Mouse (Mus musculus): ENCODE measurements around the gene Msl2. TPM values are rescaled to one million over a fixed set of nuclear protein-coding genes. Genes with fewer than 3 reads are reported as not detected.

Msl2 gene
- 4.7 and 4.9 TPM in 2 replicates for polyA plus RNA-seq (2014; fragmentation: Nextera tagmentation; extraction: Ambion mirVana)

- 2% methylated on average over 38 of the region's 43 CpGs for WGBS
- DNase-seq (ENCODE audit: low spot score) (no peak), ATAC-seq (replicated peaks; ENCODE audit: low FRiP score) (peak; percentile 44; the same call in 1 of the 2 replicates)
- no peaks in the 10 kb centered on the region for H3K27me3 ChIP-seq (replicated peaks; ENCODE audit: control insufficient read depth, insufficient read depth, low read length)
- peak within 1 kb of the TSS; percentile 98 for H3K4me3 ChIP-seq (ENCODE audit: low read depth, low read length)
- peak within 1 kb of the TSS; percentile 99 for H3K27ac ChIP-seq (ENCODE audit: low read depth, low read length)
- no peaks in the 10 kb centered on the region for H3K36me3 ChIP-seq (ENCODE audit: control insufficient read depth, insufficient read depth, low read length)
- H3K9me3 ChIP-seq (ENCODE audit: control insufficient read depth, low read length) = no peaks in the 10 kb centered on the region
- H3K4me2 ChIP-seq = peak within 1 kb of the TSS; percentile 97
- peaks cover 11% of the 10 kb centered on the region for H3K4me1 ChIP-seq (replicated peaks; ENCODE audit: control insufficient read depth, insufficient read depth, low read length)
- peak within 1 kb of the TSS; percentile 99 for H3K9ac ChIP-seq (ENCODE audit: low read depth, low read length)
Observed at GRCm38 (mm10) chr9:101073987-101074331, at the start of gene Msl2. TSS of gene Msl2 (plus strand) at chr9:101074101.

GRCm38 (mm10) chr9:101033761-101034447, 40.0 kb upstream of the Msl2 start:
- H3K4me1 ChIP-seq (replicated peaks; ENCODE audit: control insufficient read depth, insufficient read depth, low read length) = peaks cover 8% of the 10 kb centered on the region
- 8% methylated on average over 14 of the region's 14 CpGs for WGBS

GRCm38 (mm10) chr9:101034448-101035098, 39.3 kb upstream of the Msl2 start, which contains the start of gene Pccb:
TSS of gene Pccb (minus strand) at chr9:101034898.
- WGBS = under 1% methylated on average over 61 of the region's 61 CpGs

More at GRCm38 (mm10) chr9:101033761-101034447, 40.0 kb upstream of the Msl2 start:
- H3K27ac ChIP-seq (ENCODE audit: low read depth, low read length) = peak overlapping the region; percentile 82; the same call in 1 of the 2 replicates
- H3K27me3 ChIP-seq (replicated peaks; ENCODE audit: control insufficient read depth, insufficient read depth, low read length) = no peaks in the 10 kb centered on the region
- H3K4me3 ChIP-seq (ENCODE audit: low read depth, low read length) = peak overlapping the region; percentile 57
- peak overlapping the region; percentile 71 for H3K9ac ChIP-seq (ENCODE audit: low read depth, low read length)
- peak overlapping the region; percentile 77 for H3K4me2 ChIP-seq
- DNase-seq (ENCODE audit: low spot score) (no peak), ATAC-seq (replicated peaks; ENCODE audit: low FRiP score) (no peak)
- no peaks in the 10 kb centered on the region for H3K9me3 ChIP-seq (ENCODE audit: control insufficient read depth, low read length)
- no peaks in the 10 kb centered on the region for H3K36me3 ChIP-seq (ENCODE audit: control insufficient read depth, insufficient read depth, low read length)

GRCm38 (mm10) chr9:101035836-101036596, 37.9 kb upstream of the Msl2 start:
- no peaks in the 10 kb centered on the region for H3K36me3 ChIP-seq (ENCODE audit: control insufficient read depth, insufficient read depth, low read length)
- no peak overlapping the region for H3K4me3 ChIP-seq (ENCODE audit: low read depth, low read length)
- H3K4me2 ChIP-seq = no peak overlapping the region
- ATAC-seq (replicated peaks; ENCODE audit: low FRiP score) = no peak
- H3K9me3 ChIP-seq (ENCODE audit: control insufficient read depth, low read length) = no peaks in the 10 kb centered on the region
- H3K27ac ChIP-seq (ENCODE audit: low read depth, low read length) = no peak overlapping the region
- no peak for DNase-seq (ENCODE audit: low spot score)
- H3K27me3 ChIP-seq (replicated peaks; ENCODE audit: control insufficient read depth, insufficient read depth, low read length) = no peaks in the 10 kb centered on the region
- no peak overlapping the region for H3K9ac ChIP-seq (ENCODE audit: low read depth, low read length)
- WGBS = 82% methylated on average over 12 of the region's 15 CpGs
- H3K4me1 ChIP-seq (replicated peaks; ENCODE audit: control insufficient read depth, insufficient read depth, low read length) = peaks cover 8% of the 10 kb centered on the region

More at GRCm38 (mm10) chr9:101034448-101035098, 39.3 kb upstream of the Msl2 start, which contains the start of gene Pccb:
- Histone ChIP-seq H3K36me3 (ENCODE audit: control insufficient read depth, insufficient read depth, low read length) (no peaks in the 10 kb centered on the region), H3K27ac (ENCODE audit: low read depth, low read length) (peak within 1 kb of the TSS; percentile 82), H3K4me3 (ENCODE audit: low read depth, low read length) (peak within 1 kb of the TSS; percentile 57), H3K4me1 (replicated peaks; ENCODE audit: control insufficient read depth, insufficient read depth, low read length) (peaks cover 8% of the 10 kb centered on the region), H3K4me2 (peak within 1 kb of the TSS; percentile 77), H3K9ac (ENCODE audit: low read depth, low read length) (peak within 1 kb of the TSS; percentile 71), H3K27me3 (replicated peaks; ENCODE audit: control insufficient read depth, insufficient read depth, low read length) (no peaks in the 10 kb centered on the region), H3K9me3 (ENCODE audit: control insufficient read depth, low read length) (no peaks in the 10 kb centered on the region)
- peak; percentile 93 for DNase-seq (ENCODE audit: low spot score)
- peak; percentile 99 for ATAC-seq (replicated peaks; ENCODE audit: low FRiP score)

- Histone ChIP-seq H3K4me2 (no peak overlapping the region), H3K9me3 (ENCODE audit: control insufficient read depth, low read length) (no peaks in the 10 kb centered on the region), H3K4me1 (replicated peaks; ENCODE audit: control insufficient read depth, insufficient read depth, low read length) (peaks cover 8% of the 10 kb centered on the region), H3K9ac (ENCODE audit: low read depth, low read length) (no peak overlapping the region), H3K27me3 (replicated peaks; ENCODE audit: control insufficient read depth, insufficient read depth, low read length) (no peaks in the 10 kb centered on the region), H3K4me3 (ENCODE audit: low read depth, low read length) (no peak overlapping the region), H3K27ac (ENCODE audit: low read depth, low read length) (no peak overlapping the region), H3K36me3 (ENCODE audit: control insufficient read depth, insufficient read depth, low read length) (no peaks in the 10 kb centered on the region)
- ATAC-seq (replicated peaks; ENCODE audit: low FRiP score) = no peak
- no peak for DNase-seq (ENCODE audit: low spot score)
- WGBS = 53% methylated on average over 2 of the region's 2 CpGs
Observed at GRCm38 (mm10) chr9:101036876-101037275, 37.0 kb upstream of the Msl2 start.

GRCm38 (mm10) chr9:101037396-101037795, 36.5 kb upstream of the Msl2 start:
- no peak overlapping the region; the same call in 1 of the 2 replicates for H3K4me3 ChIP-seq (ENCODE audit: low read depth, low read length)
- peak overlapping the region; percentile 49 for H3K4me2 ChIP-seq
- peaks cover 8% of the 10 kb centered on the region for H3K4me1 ChIP-seq (replicated peaks; ENCODE audit: control insufficient read depth, insufficient read depth, low read length)
- no peak overlapping the region for H3K27ac ChIP-seq (ENCODE audit: low read depth, low read length)
- no peaks in the 10 kb centered on the region for H3K36me3 ChIP-seq (ENCODE audit: control insufficient read depth, insufficient read depth, low read length)
- no peaks in the 10 kb centered on the region for H3K27me3 ChIP-seq (replicated peaks; ENCODE audit: control insufficient read depth, insufficient read depth, low read length)
- DNase-seq (ENCODE audit: low spot score) = no peak
- H3K9ac ChIP-seq (ENCODE audit: low read depth, low read length) = peak overlapping the region; percentile 13; the same call in 1 of the 2 replicates
- H3K9me3 ChIP-seq (ENCODE audit: control insufficient read depth, low read length) = no peaks in the 10 kb centered on the region
- ATAC-seq (replicated peaks; ENCODE audit: low FRiP score) = no peak
- 23% methylated on average over 7 of the region's 7 CpGs for whole genome bisulfite sequencing

GRCm38 (mm10) chr9:101038634-101039033, 35.3 kb upstream of the Msl2 start:
- Histone ChIP-seq H3K4me3 (ENCODE audit: low read depth, low read length) (no peak overlapping the region), H3K4me1 (replicated peaks; ENCODE audit: control insufficient read depth, insufficient read depth, low read length) (peaks cover 8% of the 10 kb centered on the region), H3K27me3 (replicated peaks; ENCODE audit: control insufficient read depth, insufficient read depth, low read length) (no peaks in the 10 kb centered on the region), H3K36me3 (ENCODE audit: control insufficient read depth, insufficient read depth, low read length) (no peaks in the 10 kb centered on the region), H3K9ac (ENCODE audit: low read depth, low read length) (no peak overlapping the region), H3K4me2 (no peak overlapping the region), H3K9me3 (ENCODE audit: control insufficient read depth, low read length) (no peaks in the 10 kb centered on the region), H3K27ac (ENCODE audit: low read depth, low read length) (no peak overlapping the region)
- WGBS = 74% methylated on average over 5 of the region's 5 CpGs
- DNase-seq (ENCODE audit: low spot score) = no peak
- no peak for ATAC-seq (replicated peaks; ENCODE audit: low FRiP score)

- WGBS = 62% methylated on average over 5 of the region's 5 CpGs
- ATAC-seq (replicated peaks; ENCODE audit: low FRiP score) (no peak), DNase-seq (ENCODE audit: low spot score) (no peak)
- 0 out of 2 replicates have a peak, but pooled peaks cover 4% of the 10 kb centered on the region for H3K4me1 ChIP-seq (replicated peaks; ENCODE audit: control insufficient read depth, insufficient read depth, low read length)
- H3K9ac ChIP-seq (ENCODE audit: low read depth, low read length) = no peak overlapping the region
- H3K9me3 ChIP-seq (ENCODE audit: control insufficient read depth, low read length) = no peaks in the 10 kb centered on the region
- H3K36me3 ChIP-seq (ENCODE audit: control insufficient read depth, insufficient read depth, low read length) = no peaks in the 10 kb centered on the region
- H3K4me3 ChIP-seq (ENCODE audit: low read depth, low read length) = no peak overlapping the region
- no peaks in the 10 kb centered on the region for H3K27me3 ChIP-seq (replicated peaks; ENCODE audit: control insufficient read depth, insufficient read depth, low read length)
- H3K4me2 ChIP-seq = no peak overlapping the region
- H3K27ac ChIP-seq (ENCODE audit: low read depth, low read length) = no peak overlapping the region
Observed at GRCm38 (mm10) chr9:101041508-101041907, 32.4 kb upstream of the Msl2 start.

Measured in liver, embryonic 11.5 days (tissue).